Mouse (Mus musculus) small intestine, adult 2 months (tissue): ENCODE measurements around the gene Zbtb25.

Experiments used
- CTCF ChIP-seq: fragments of 200-500 bp; IDR thresholded peaks from 2 replicates; pipeline ENCODE4 v1.5.1; 2012; ENCODE audit warnings: low read depth, mild to moderate bottlenecking, control low read depth, inconsistent platforms, low read length, moderate library complexity, mixed read lengths; ENCODE audit not compliant: insufficient replicate concordance, insufficient read length; ENCODE audit errors: extremely low read depth
- POLR2A ChIP-seq: fragments of 200-500 bp; IDR thresholded peaks from 2 replicates; pipeline ENCODE4 v1.6.1; 2012; ENCODE audit warnings: low read depth, mild to moderate bottlenecking, control low read depth, inconsistent platforms, low read length, moderate library complexity

GRCm38 (mm10) chr12:76367096-76367995 is 2.1 kb downstream of the Zbtb25 start:
- TF ChIP-seq POLR2A (no peak), CTCF (no peak)
